Mouse (Mus musculus) neural tube, embryonic 14.5 days (tissue): ENCODE results near the gene Phf2. TPM values are rescaled to one million over a fixed set of nuclear protein-coding genes. Genes with fewer than 3 reads are reported as not detected.
A peak's percentile ranks its signal among the peaks of the same experiment; 100 is the strongest.

ENCODE experiments used
- ATAC-seq: fragments of 200-750 bp; cut with Nextera tagmentation; 2 replicates; pipeline ENCODE4 v1.8.0; 2017; ENCODE audit warnings: low read depth, mild to moderate bottlenecking, moderate TSS enrichment, moderate library complexity
- H3K27ac ChIP-seq: fragments of 300-500 bp; sonication (generic); 2 replicates; pipeline ENCODE4 v1.5.1; 2014; ENCODE audit warnings: low read depth, mild to moderate bottlenecking, control low read depth, low read length, moderate library complexity, mixed read lengths
- H3K27me3 ChIP-seq: fragments of 300-500 bp; sonication (generic); 2 replicates; pipeline ENCODE4 v1.6.1; 2014; ENCODE audit warnings: low read length; ENCODE audit not compliant: control insufficient read depth, insufficient read depth
- H3K36me3 ChIP-seq: fragments of 300-500 bp; sonication (generic); 2 replicates; pipeline ENCODE4 v1.6.1; 2014; ENCODE audit warnings: low read length, mixed read lengths; ENCODE audit not compliant: control insufficient read depth, insufficient read depth
- H3K4me1 ChIP-seq: fragments of 300-500 bp; sonication (generic); 2 replicates; pipeline ENCODE4 v1.6.1; 2014; ENCODE audit warnings: low read length; ENCODE audit not compliant: control insufficient read depth, insufficient read depth
- H3K4me2 ChIP-seq: fragments of 300-500 bp; sonication (generic); 2 replicates; pipeline ENCODE4 v1.6.1; 2014; ENCODE audit warnings: mild to moderate bottlenecking, low read depth, low read length, control low read depth
- H3K4me3 ChIP-seq: fragments of 300-500 bp; sonication (generic); 2 replicates; pipeline ENCODE4 v1.5.1; 2014; ENCODE audit warnings: low read depth, low read length, control low read depth, mixed read lengths
- H3K9ac ChIP-seq: fragments of 300-500 bp; sonication (generic); replicated peaks from 2 replicates; pipeline ENCODE4 v1.6.1; 2014; ENCODE audit warnings: low read depth, mild to moderate bottlenecking, control low read depth, low read length, mixed read lengths
- H3K9me3 ChIP-seq: fragments of 300-500 bp; sonication (generic); 2 replicates; pipeline ENCODE4 v1.6.1; 2016; ENCODE audit warnings: low read length; ENCODE audit not compliant: control insufficient read depth
- WGBS: fragments of 180-500 bp; shearing (Covaris S2); extraction: QIAGEN DNeasy Blood & Tissue Kit; methylation state at CpG from one replicate; pipeline ENCODE4 v1.1.7; 2014; 5-methylcytosine and 5-hydroxymethylcytosine counted together
- polyA plus RNA-seq: library from polyadenylated mRNA; unstranded; fragments of >200 nt; fragmentation: Nextera tagmentation; extraction: Ambion mirVana; gene quantifications from 2 replicates; pipeline ENCODE4 v1.2.1, GENCODE M21; 2014

Phf2 gene
- polyA plus RNA-seq: 10.7 and 11.7 TPM in 2 replicates

- H3K4me1 ChIP-seq: peaks cover 24% of the 10 kb centered on the region
- H3K9ac ChIP-seq: peak within 1 kb of the TSS; percentile 98
- no peaks in the 10 kb centered on the region for H3K9me3 ChIP-seq
- peak; percentile 54 for ATAC-seq
- under 1% methylated on average over 70 of the region's 117 CpGs for WGBS
- H3K36me3 ChIP-seq: no peaks in the 10 kb centered on the region
- H3K4me2 ChIP-seq: peak within 1 kb of the TSS; percentile 92
- peak within 1 kb of the TSS; percentile 82 for H3K27ac ChIP-seq
- H3K27me3 ChIP-seq: no peaks in the 10 kb centered on the region; the same call in 1 of the 2 replicates
- peak within 1 kb of the TSS; percentile 91 for H3K4me3 ChIP-seq
These were observed at the start of gene Phf2 for GRCm38 (mm10) chr13:48870771-48871731. TSS of gene Phf2 (minus strand) at chr13:48871119.

- Histone ChIP-seq H3K36me3 (peaks cover 15% of the 10 kb centered on the region), H3K9me3 (no peaks in the 10 kb centered on the region), H3K9ac (no peak overlapping the region), H3K27ac (no peak overlapping the region), H3K4me1 (no peaks in the 10 kb centered on the region), H3K4me2 (no peak overlapping the region), H3K27me3 (no peaks in the 10 kb centered on the region), H3K4me3 (no peak overlapping the region)
- ATAC-seq: no peak
- WGBS: 91% methylated on average over 7 of the region's 7 CpGs
These were observed 49.0 kb upstream of the Phf2 start for GRCm38 (mm10) chr13:48919756-48920415.

GRCm38 (mm10) chr13:48917113-48917599 lies 46.2 kb upstream of the Phf2 start:
- Histone ChIP-seq H3K4me1 (no peaks in the 10 kb centered on the region), H3K36me3 (peaks cover 26% of the 10 kb centered on the region)
- WGBS: 97% methylated on average over 3 of the region's 3 CpGs

GRCm38 (mm10) chr13:48913680-48914079 lies 42.8 kb upstream of the Phf2 start:
- no peak for ATAC-seq
- WGBS: 80% methylated on average over 1 of the region's 1 CpGs
- Histone ChIP-seq H3K4me2 (no peak overlapping the region), H3K9me3 (no peaks in the 10 kb centered on the region), H3K9ac (no peak overlapping the region), H3K4me3 (no peak overlapping the region), H3K36me3 (peaks cover 33% of the 10 kb centered on the region), H3K4me1 (no peaks in the 10 kb centered on the region), H3K27me3 (no peaks in the 10 kb centered on the region), H3K27ac (no peak overlapping the region)

More at GRCm38 (mm10) chr13:48917113-48917599, 46.2 kb upstream of the Phf2 start:
- no peak overlapping the region for H3K4me3 ChIP-seq
- H3K4me2 ChIP-seq: no peak overlapping the region
- H3K27ac ChIP-seq: no peak overlapping the region
- no peaks in the 10 kb centered on the region for H3K27me3 ChIP-seq
- no peak overlapping the region for H3K9ac ChIP-seq
- ATAC-seq: no peak
- H3K9me3 ChIP-seq: no peaks in the 10 kb centered on the region

- H3K36me3 ChIP-seq: peaks cover 35% of the 10 kb centered on the region
- no peak for ATAC-seq
- 94% methylated on average over 3 of the region's 3 CpGs for WGBS
- H3K4me1 ChIP-seq: no peaks in the 10 kb centered on the region
- no peak overlapping the region for H3K27ac ChIP-seq
- no peak overlapping the region for H3K4me3 ChIP-seq
- H3K4me2 ChIP-seq: no peak overlapping the region
- H3K9ac ChIP-seq: no peak overlapping the region
- H3K9me3 ChIP-seq: no peaks in the 10 kb centered on the region
- no peaks in the 10 kb centered on the region for H3K27me3 ChIP-seq
These were observed 42.2 kb upstream of the Phf2 start for GRCm38 (mm10) chr13:48913141-48913540.

GRCm38 (mm10) chr13:48911426-48911825 lies 40.5 kb upstream of the Phf2 start:
- Histone ChIP-seq H3K36me3 (peaks cover 39% of the 10 kb centered on the region), H3K4me3 (no peak overlapping the region), H3K9me3 (no peaks in the 10 kb centered on the region), H3K27me3 (no peaks in the 10 kb centered on the region), H3K4me1 (no peaks in the 10 kb centered on the region), H3K4me2 (no peak overlapping the region), H3K9ac (no peak overlapping the region), H3K27ac (no peak overlapping the region)
- ATAC-seq: no peak
- WGBS: 86% methylated on average over 7 of the region's 7 CpGs

GRCm38 (mm10) chr13:48905458-48905857 lies 34.5 kb upstream of the Phf2 start:
- ATAC-seq: no peak
- no peak overlapping the region for H3K9ac ChIP-seq
- H3K27me3 ChIP-seq: no peaks in the 10 kb centered on the region
- no peak overlapping the region for H3K27ac ChIP-seq
- H3K36me3 ChIP-seq: peaks cover 32% of the 10 kb centered on the region
- H3K4me3 ChIP-seq: no peak overlapping the region
- 92% methylated on average over 2 of the region's 2 CpGs for whole genome bisulfite sequencing
- H3K9me3 ChIP-seq: no peaks in the 10 kb centered on the region
- H3K4me1 ChIP-seq: no peaks in the 10 kb centered on the region
- H3K4me2 ChIP-seq: no peak overlapping the region

GRCm38 (mm10) chr13:48895376-48895775 lies 24.5 kb upstream of the Phf2 start:
- WGBS: 87% methylated on average over 5 of the region's 5 CpGs
- Histone ChIP-seq H3K27ac (no peak overlapping the region), H3K36me3 (peaks cover 45% of the 10 kb centered on the region), H3K4me1 (no peaks in the 10 kb centered on the region), H3K9me3 (no peaks in the 10 kb centered on the region), H3K4me2 (no peak overlapping the region), H3K27me3 (no peaks in the 10 kb centered on the region), H3K4me3 (no peak overlapping the region), H3K9ac (no peak overlapping the region)
- no peak for ATAC-seq
